Mouse (Mus musculus) T-helper 2 cell (primary cell): Measurements from ENCODE around the gene Yipf1.
"Not testable (repeated sequence)": the region's sequence is repeated elsewhere in the genome, so short reads cannot be mapped to it uniquely, and the experiment has no call there.

Experiments used
- in situ Hi-C: fragments of 300-600 bp; cut with MboI, MseI; formaldehyde crosslinking; loops from one replicate; pipeline ENCODE4 v1.15.1; 2025; ENCODE audit warnings: high pct_unique_total_duplicates

Yipf1 gene

GRCm38 (mm10) chr4:107323113-107323512, 8.9 kb downstream of the Yipf1 start:
- in situ Hi-C loops = no loop called here

GRCm38 (mm10) chr4:107328530-107328929, 14.4 kb downstream of the Yipf1 start:
- in situ Hi-C loops = no loop called here

GRCm38 (mm10) chr4:107333514-107333913, 19.4 kb downstream of the Yipf1 start:
- in situ Hi-C loops = no loop called here

- in situ Hi-C loops = no loop called here
Measured at GRCm38 (mm10) chr4:107336356-107336755, 22.2 kb downstream of the Yipf1 start.

- in situ Hi-C loops = no loop called here
Measured at GRCm38 (mm10) chr4:107337455-107337854, 23.3 kb downstream of the Yipf1 start.

GRCm38 (mm10) chr4:107341354-107341753, 27.2 kb downstream of the Yipf1 start:
- in situ Hi-C loops = no loop called here

GRCm38 (mm10) chr4:107344612-107345011, 30.4 kb downstream of the Yipf1 start:
- in situ Hi-C loops = no loop called here

- in situ Hi-C loops = no loop called here
Measured at GRCm38 (mm10) chr4:107347221-107347620, 33.1 kb downstream of the Yipf1 start.

GRCm38 (mm10) chr4:107348529-107349310, 34.6 kb downstream of the Yipf1 start:
- in situ Hi-C loops = no loop called here

- in situ Hi-C loops = loop anchor here (5.0 kb wide), 1 partner anchor 112 kb away; no protein-coding TSS in a partner anchor
Measured at GRCm38 (mm10) chr4:107349311-107350008, 35.3 kb downstream of the Yipf1 start.

GRCm38 (mm10) chr4:107351368-107351767, 37.2 kb downstream of the Yipf1 start:
- in situ Hi-C loops = loop anchor here (5.0 kb wide), 1 partner anchor 114 kb away; no protein-coding TSS in a partner anchor

GRCm38 (mm10) chr4:107353612-107354011, 39.4 kb downstream of the Yipf1 start:
- in situ Hi-C loops = loop anchor here (5.0 kb wide), 1 partner anchor 116 kb away; no protein-coding TSS in a partner anchor

GRCm38 (mm10) chr4:107354126-107354525, 40.0 kb downstream of the Yipf1 start:
- in situ Hi-C loops = loop anchor here (5.0 kb wide), 1 partner anchor 117 kb away; no protein-coding TSS in a partner anchor

- in situ Hi-C loops = loop anchor here (5.0 kb wide), 1 partner anchor 117 kb away; no protein-coding TSS in a partner anchor
Measured at GRCm38 (mm10) chr4:107354543-107354942, 40.4 kb downstream of the Yipf1 start.

GRCm38 (mm10) chr4:107357172-107357571, 43.0 kb downstream of the Yipf1 start:
- in situ Hi-C loops = not testable (repeated sequence)

GRCm38 (mm10) chr4:107358460-107358859, 44.3 kb downstream of the Yipf1 start:
- in situ Hi-C loops = no loop called here

GRCm38 (mm10) chr4:107360457-107361145, 46.4 kb downstream of the Yipf1 start:
- in situ Hi-C loops = no loop called here

- in situ Hi-C loops = no loop called here
Measured at GRCm38 (mm10) chr4:107362755-107363154, 48.6 kb downstream of the Yipf1 start.

GRCm38 (mm10) chr4:107363573-107363972, 49.4 kb downstream of the Yipf1 start:
- in situ Hi-C loops = no loop called here

GRCm38 (mm10) chr4:107364190-107364639, 50.1 kb downstream of the Yipf1 start:
- in situ Hi-C loops = no loop called here

GRCm38 (mm10) chr4:107366408-107366807, 52.2 kb downstream of the Yipf1 start:
- in situ Hi-C loops = not testable (repeated sequence)
